Comparison of ENCODE assay signal across 15 mouse cellular contexts in the genomic region with DNA sequence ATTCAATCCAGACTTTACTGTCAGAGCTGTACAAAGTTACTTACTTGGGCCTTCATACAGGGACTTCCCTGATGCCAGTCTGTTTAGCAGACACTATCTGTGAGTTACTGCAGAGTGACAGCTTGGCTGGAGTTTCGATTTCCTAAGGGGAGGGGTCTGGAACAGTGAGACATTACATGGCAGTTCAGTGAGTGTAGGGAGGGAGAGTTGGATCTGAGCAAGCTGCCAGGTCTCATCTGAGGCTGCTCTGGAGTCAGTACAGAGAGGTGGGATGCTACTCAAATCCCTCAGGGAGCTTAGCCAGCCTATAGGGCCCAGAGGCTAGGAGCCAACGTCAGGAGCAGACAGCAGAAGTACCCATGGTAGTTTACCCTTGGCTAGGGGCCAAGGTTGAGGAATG.
A peak's percentile ranks its signal among the peaks of the same experiment; 100 is the strongest.
DNase-seq lines count a peak whose midpoint lies in the region; ATAC-seq and TF ChIP-seq lines count a peak whose summit lies in the region.
"Had no signal": no experiment of that assay in that cellular context is flagged by ENCODE, and none has a peak within 500 bp of the region (broad histone marks: within the 10 kb centered on the region; RNA-seq: fewer than 3 reads in every experiment).

No protein-coding gene starts in this region.

- no peak overlapping the region for H3K27ac ChIP-seq in embryonic facial prominence, embryonic 11.5 days (replicated peaks; ENCODE audit: low read depth, low read length)
- no peak overlapping the region for H3K27ac ChIP-seq in embryonic facial prominence, embryonic 10.5 days (replicated peaks)
- no peak overlapping the region for H3K27ac ChIP-seq in kidney, embryonic 14.5 days (ENCODE audit: low read depth, low read length)
- H3K27ac ChIP-seq in stomach, embryonic 15.5 days, result no peak overlapping the region
- no peak overlapping the region for H3K27ac ChIP-seq in stomach, postnatal 0 days (replicated peaks)

- H3K4me3 ChIP-seq in embryonic facial prominence, embryonic 11.5 days (ENCODE audit: low read depth, low read length), result no peak overlapping the region
- no peak overlapping the region for H3K4me3 ChIP-seq in embryonic facial prominence, embryonic 10.5 days
- H3K4me3 ChIP-seq in kidney, embryonic 14.5 days (ENCODE audit: low read length), result no peak overlapping the region
- no peak overlapping the region for H3K4me3 ChIP-seq in stomach, embryonic 15.5 days (replicated peaks)
- no peak overlapping the region for H3K4me3 ChIP-seq in stomach, postnatal 0 days (ENCODE audit: low read depth, low read length)
- H3K4me3 ChIP-seq: erythroblast, embryonic 14.5 days had no signal

- no peak for DNase-seq in embryonic facial prominence, embryonic 11.5 days (ENCODE audit: low spot score)
- no peak for DNase-seq in embryonic facial prominence, embryonic 10.5 days (ENCODE audit: low spot score)
- no peak for DNase-seq in kidney, postnatal 10 days
- no peak for DNase-seq in stomach, postnatal 0 days (ENCODE audit: low spot score)
- no peak for DNase-seq in ovary, postnatal 36 days (ENCODE audit: low spot score)
- DNase-seq: adrenal gland, adult 8-10 months; cerebellum, postnatal 25 days; heart, adult 11 months; heart, postnatal 36 days; kidney, adult 11 months; lung, postnatal 36 days had no signal

- H3K4me1 ChIP-seq in embryonic facial prominence, embryonic 11.5 days (ENCODE audit: control insufficient read depth, insufficient read depth, low read length), result no peaks in the 10 kb centered on the region
- no peaks in the 10 kb centered on the region for H3K4me1 ChIP-seq in embryonic facial prominence, embryonic 10.5 days
- no peaks in the 10 kb centered on the region for H3K4me1 ChIP-seq in kidney, embryonic 14.5 days (ENCODE audit: control insufficient read depth, insufficient read depth, low read length)
- no peaks in the 10 kb centered on the region for H3K4me1 ChIP-seq in stomach, embryonic 15.5 days
- no peaks in the 10 kb centered on the region for H3K4me1 ChIP-seq in stomach, postnatal 0 days (replicated peaks; ENCODE audit: control insufficient read depth, insufficient read depth)

- no peak for TF ChIP-seq CTCF in stomach, postnatal 0 days (IDR thresholded peaks at IDR 0.05; ENCODE audit: low read depth)

- WGBS in embryonic facial prominence, embryonic 11.5 days, result 64% methylated on average over 2 of the region's 2 CpGs
- 58% methylated on average over 2 of the region's 2 CpGs for WGBS in embryonic facial prominence, embryonic 10.5 days
- whole genome bisulfite sequencing in kidney, embryonic 14.5 days, result 29% methylated on average over 2 of the region's 2 CpGs
- WGBS in stomach, embryonic 15.5 days, result 34% methylated on average over 2 of the region's 2 CpGs
- 33% methylated on average over 2 of the region's 2 CpGs for WGBS in stomach, postnatal 0 days

- H3K27me3 ChIP-seq in embryonic facial prominence, embryonic 11.5 days (ENCODE audit: control insufficient read depth, insufficient read depth, low read length), result no peaks in the 10 kb centered on the region
- H3K27me3 ChIP-seq in embryonic facial prominence, embryonic 10.5 days (replicated peaks; ENCODE audit: low read depth, poor library complexity, severe bottlenecking), result no peaks in the 10 kb centered on the region
- H3K27me3 ChIP-seq in kidney, embryonic 14.5 days (ENCODE audit: control insufficient read depth, insufficient read depth, low read length), result no peaks in the 10 kb centered on the region
- no peaks in the 10 kb centered on the region for H3K27me3 ChIP-seq in stomach, embryonic 15.5 days (replicated peaks)
- no peaks in the 10 kb centered on the region for H3K27me3 ChIP-seq in stomach, postnatal 0 days (ENCODE audit: control insufficient read depth, insufficient read depth, low read length)

- TF ChIP-seq EP300 in stomach, postnatal 0 days (optimal IDR thresholded peaks at IDR 0.05), result no peak

- no peaks in the 10 kb centered on the region for H3K36me3 ChIP-seq in embryonic facial prominence, embryonic 11.5 days (replicated peaks; ENCODE audit: control insufficient read depth, insufficient read depth, low read depth, low read length)
- no peaks in the 10 kb centered on the region for H3K36me3 ChIP-seq in embryonic facial prominence, embryonic 10.5 days (replicated peaks)
- no peaks in the 10 kb centered on the region for H3K36me3 ChIP-seq in kidney, embryonic 14.5 days (ENCODE audit: control insufficient read depth, insufficient read depth, low read length)
- H3K36me3 ChIP-seq in stomach, embryonic 15.5 days, result no peaks in the 10 kb centered on the region
- H3K36me3 ChIP-seq in stomach, postnatal 0 days (ENCODE audit: control insufficient read depth, insufficient read depth, low read length), result no peaks in the 10 kb centered on the region

- ATAC-seq in embryonic facial prominence, embryonic 11.5 days (replicated peaks; ENCODE audit: insufficient number of reproducible peaks, low FRiP score, low TSS enrichment, low read depth), result peak; percentile 70; the same call in 1 of the 2 replicates
- peak; percentile 68 for ATAC-seq in kidney, embryonic 14.5 days (ENCODE audit: low FRiP score, low TSS enrichment)
- ATAC-seq in stomach, embryonic 15.5 days (ENCODE audit: insufficient read depth, low FRiP score, low read depth), result 0 out of 2 replicates have a peak, but pooled peaks have one; percentile 35
- ATAC-seq in stomach, postnatal 0 days (ENCODE audit: low FRiP score, low TSS enrichment), result no peak
- no peak for ATAC-seq in erythroblast, adult 5-6 weeks (replicated peaks; ENCODE audit: low FRiP score, poor library complexity, severe bottlenecking)

- no peak overlapping the region for H3K4me2 ChIP-seq in embryonic facial prominence, embryonic 11.5 days (ENCODE audit: low read depth, low read length)
- H3K4me2 ChIP-seq in kidney, embryonic 14.5 days (replicated peaks; ENCODE audit: low read depth, low read length), result no peak overlapping the region
- H3K4me2 ChIP-seq in stomach, embryonic 15.5 days, result no peak overlapping the region
- no peak overlapping the region for H3K4me2 ChIP-seq in stomach, postnatal 0 days (replicated peaks; ENCODE audit: low read depth)

- H3K9ac ChIP-seq in embryonic facial prominence, embryonic 11.5 days (replicated peaks; ENCODE audit: low read length), result no peak overlapping the region
- no peak overlapping the region for H3K9ac ChIP-seq in kidney, embryonic 14.5 days (ENCODE audit: low read depth, low read length)
- no peak overlapping the region for H3K9ac ChIP-seq in stomach, embryonic 15.5 days
- no peak overlapping the region for H3K9ac ChIP-seq in stomach, postnatal 0 days (ENCODE audit: low read length)

- H3K9me3 ChIP-seq in embryonic facial prominence, embryonic 11.5 days (replicated peaks; ENCODE audit: control insufficient read depth, low read length), result no peaks in the 10 kb centered on the region
- H3K9me3 ChIP-seq in embryonic facial prominence, embryonic 10.5 days, result no peaks in the 10 kb centered on the region
- no peaks in the 10 kb centered on the region for H3K9me3 ChIP-seq in kidney, embryonic 14.5 days (ENCODE audit: control insufficient read depth, low read length)
- no peaks in the 10 kb centered on the region for H3K9me3 ChIP-seq in stomach, embryonic 15.5 days
- H3K9me3 ChIP-seq in stomach, postnatal 0 days (ENCODE audit: control insufficient read depth, low read length), result no peaks in the 10 kb centered on the region

Comparison
In these comparisons a context has a peak if more than half of its experiments do, and no peak if none do; other contexts are left out.
1. ATAC-seq: peak in embryonic facial prominence, embryonic 11.5 days (single experiment), kidney, embryonic 14.5 days (single experiment) and stomach, embryonic 15.5 days (single experiment); none in stomach, postnatal 0 days (single experiment) and erythroblast, adult 5-6 weeks (single experiment).